Mouse (Mus musculus) layer of hippocampus, adult 18-20 months (tissue): ENCODE data around the gene Zfp358. TPM values are rescaled to one million over a fixed set of nuclear protein-coding genes. Genes with fewer than 3 reads are reported as not detected.

Source experiments
- total RNA-seq, 2 experiments: library from RNA; stranded (reverse); gene quantifications; 2 replicates each; pipeline ENCODE4 v1.2.3; 2021

The Zfp358 gene
- total RNA-seq, 2 experiments from 2014 or later: 30.9 to 31.2 TPM

Other genes starting within 250 kb of the Zfp358 start
- 10 to 100 TPM; 46.9 to 47.6 TPM for gene Insr, start 213.5 kb upstream of the Zfp358 start, total RNA-seq
- gene A430078G23Rik, start 139.7 kb upstream of the Zfp358 start, total RNA-seq: not detected
- gene Arhgef18, start 100.1 kb upstream of the Zfp358 start, total RNA-seq: 10 to 100 TPM; 49.0 to 51.3 TPM
- gene Pex11g, start 25.5 kb upstream of the Zfp358 start, total RNA-seq: 1 to 10 TPM in 1 of 2 experiments, under 1 TPM in 1; 0.97 to 1.7 TPM
- under 1 TPM in 1 of 2 experiments, not detected in 1; 0.20 TPM for gene Tex45, start 22.3 kb upstream of the Zfp358 start, total RNA-seq
- gene Mcoln1, start 7.3 kb downstream of the Zfp358 start, total RNA-seq: 10 to 100 TPM; 76.0 to 77.3 TPM
- gene Pnpla6, start 22.2 kb downstream of the Zfp358 start, total RNA-seq: 10 to 100 TPM; 71.8 to 76.2 TPM
- not detected for gene C330021F23Rik, start 74.9 kb downstream of the Zfp358 start, total RNA-seq
- gene Camsap3, start 94.2 kb downstream of the Zfp358 start, total RNA-seq: 10 to 100 TPM; 31.1 to 36.9 TPM
- gene Xab2, start 128.2 kb downstream of the Zfp358 start, total RNA-seq: 10 to 100 TPM; 39.6 to 41.2 TPM
- 10 to 100 TPM; 80.9 to 84.3 TPM for gene Pet100, start 128.4 kb downstream of the Zfp358 start, total RNA-seq
- gene Pcp2, start 132.4 kb downstream of the Zfp358 start, total RNA-seq: under 1 TPM in 1 of 2 experiments, not detected in 1; 0.92 TPM
- gene Stxbp2, start 137.8 kb downstream of the Zfp358 start, total RNA-seq: 10 to 100 TPM; 43.6 to 52.5 TPM
- under 1 TPM; 0.74 to 0.79 TPM for gene Retn, start 162.6 kb downstream of the Zfp358 start, total RNA-seq
- under 1 TPM in 1 of 2 experiments, not detected in 1; 0.23 TPM for gene Mcemp1, start 172.6 kb downstream of the Zfp358 start, total RNA-seq
- gene Fcor, start 179.2 kb downstream of the Zfp358 start, total RNA-seq: 10 to 100 TPM; 12.9 to 14.8 TPM
- gene Trappc5, start 183.2 kb downstream of the Zfp358 start, total RNA-seq: 10 to 100 TPM; 29.8 to 32.4 TPM
- gene Fcer2a, start 201.0 kb downstream of the Zfp358 start, total RNA-seq: not detected
- not detected for gene Clec4g, start 227.5 kb downstream of the Zfp358 start, total RNA-seq